Mouse (Mus musculus) liver, embryonic 15.5 days (tissue): Measurements from ENCODE around the gene Nim1k. TPM values are rescaled to one million over a fixed set of nuclear protein-coding genes. Genes with fewer than 3 reads are reported as not detected.
"Not testable (repeated sequence)": the region's sequence is repeated elsewhere in the genome, so short reads cannot be mapped to it uniquely, and the experiment has no call there.

ENCODE experiments used
- ATAC-seq: fragments of 200-750 bp; cut with Nextera tagmentation; 2 replicates; pipeline ENCODE4 v1.8.0; 2017; ENCODE audit warnings: moderate number of reproducible peaks, mild to moderate bottlenecking, moderate library complexity; ENCODE audit not compliant: insufficient read depth
- H3K27ac ChIP-seq: fragments of 300-500 bp; sonication (generic); replicated peaks from 2 replicates; pipeline ENCODE4 v1.5.1; 2015; ENCODE audit warnings: mild to moderate bottlenecking, inconsistent platforms
- H3K27me3 ChIP-seq: fragments of 300-500 bp; sonication (generic); 2 replicates; pipeline ENCODE4 v1.6.1; 2015; ENCODE audit warnings: mild to moderate bottlenecking, inconsistent platforms
- H3K36me3 ChIP-seq: fragments of 300-500 bp; sonication (generic); replicated peaks from 2 replicates; pipeline ENCODE4 v1.6.1; 2015; ENCODE audit warnings: moderate library complexity, mild to moderate bottlenecking, inconsistent platforms
- H3K4me1 ChIP-seq: fragments of 300-500 bp; sonication (generic); replicated peaks from 2 replicates; pipeline ENCODE4 v1.6.1; 2015; ENCODE audit warnings: inconsistent platforms
- H3K4me2 ChIP-seq: fragments of 300-500 bp; sonication (generic); 2 replicates; pipeline ENCODE4 v1.6.1; 2015; ENCODE audit warnings: moderate library complexity, mild to moderate bottlenecking, inconsistent platforms
- H3K4me3 ChIP-seq: fragments of 300-500 bp; sonication (generic); replicated peaks from 2 replicates; pipeline ENCODE4 v1.5.1; 2015; ENCODE audit warnings: mild to moderate bottlenecking, inconsistent platforms
- H3K9ac ChIP-seq: fragments of 300-500 bp; sonication (generic); 2 replicates; pipeline ENCODE4 v1.6.1; 2015; ENCODE audit warnings: moderate library complexity, mild to moderate bottlenecking, inconsistent platforms
- H3K9me3 ChIP-seq: fragments of 300-500 bp; sonication (generic); replicated peaks from 2 replicates; pipeline ENCODE4 v1.6.1; 2016; ENCODE audit warnings: inconsistent platforms
- WGBS: fragments of 180-500 bp; shearing (Covaris S2); methylation state at CpG from one replicate; pipeline ENCODE4 v1.1.7; 2015; ENCODE audit warnings: mixed read lengths; ENCODE audit not compliant: insufficient replicate concordance; 5-methylcytosine and 5-hydroxymethylcytosine counted together
- polyA plus RNA-seq: library from polyadenylated mRNA; unstranded; fragments of >200 nt; fragmentation: Nextera tagmentation; extraction: Ambion mirVana; gene quantifications from 2 replicates; pipeline ENCODE4 v1.2.1, GENCODE M21; 2015

Nim1k gene
- polyA plus RNA-seq, 1 experiment from 2014 or later: 0.10 TPM

DNA sequence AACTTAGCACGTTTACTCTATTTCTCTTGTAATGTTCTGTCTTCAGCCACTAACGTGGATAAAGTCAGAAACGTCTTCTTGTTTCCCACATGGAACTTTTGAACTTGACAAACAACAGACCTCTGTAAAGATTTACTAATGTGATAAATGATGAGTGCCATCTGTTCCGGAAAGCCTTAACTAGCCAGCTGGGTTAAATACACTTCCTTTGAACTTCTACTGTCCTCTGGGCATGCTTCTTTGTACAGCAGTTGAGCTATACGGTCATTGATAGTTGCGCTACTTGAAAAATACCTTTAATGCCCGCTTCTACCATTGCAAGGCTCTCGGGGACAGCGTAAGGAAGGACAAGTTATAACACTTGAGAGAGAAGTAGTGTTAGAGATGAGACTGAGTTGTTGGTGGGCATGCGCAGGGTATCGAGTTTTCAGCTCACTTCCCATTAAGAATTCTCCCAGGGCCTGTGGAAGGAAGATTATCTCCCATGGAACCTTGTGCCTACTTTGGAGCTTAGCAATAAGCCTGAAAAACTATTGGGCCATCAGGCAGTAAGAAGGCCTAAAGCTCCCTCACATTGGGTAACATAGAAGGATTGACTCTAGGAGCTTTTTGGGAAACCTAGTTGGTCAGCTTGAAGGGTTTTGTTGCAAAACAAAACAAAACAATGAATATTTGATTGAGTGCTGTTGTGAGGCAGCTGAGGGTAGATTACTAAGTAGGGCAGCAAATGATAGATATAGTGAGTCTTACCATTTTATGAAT lies 71.1 kb downstream of the Nim1k start:
- no peak for ATAC-seq
- Histone ChIP-seq H3K27me3 (no peaks in the 10 kb centered on the region), H3K9ac (no peak overlapping the region), H3K27ac (no peak overlapping the region), H3K4me1 (no peaks in the 10 kb centered on the region), H3K9me3 (no peaks in the 10 kb centered on the region), H3K36me3 (no peaks in the 10 kb centered on the region), H3K4me3 (no peak overlapping the region), H3K4me2 (no peak overlapping the region)
- 75% methylated on average over 11 of the region's 11 CpGs for WGBS

DNA sequence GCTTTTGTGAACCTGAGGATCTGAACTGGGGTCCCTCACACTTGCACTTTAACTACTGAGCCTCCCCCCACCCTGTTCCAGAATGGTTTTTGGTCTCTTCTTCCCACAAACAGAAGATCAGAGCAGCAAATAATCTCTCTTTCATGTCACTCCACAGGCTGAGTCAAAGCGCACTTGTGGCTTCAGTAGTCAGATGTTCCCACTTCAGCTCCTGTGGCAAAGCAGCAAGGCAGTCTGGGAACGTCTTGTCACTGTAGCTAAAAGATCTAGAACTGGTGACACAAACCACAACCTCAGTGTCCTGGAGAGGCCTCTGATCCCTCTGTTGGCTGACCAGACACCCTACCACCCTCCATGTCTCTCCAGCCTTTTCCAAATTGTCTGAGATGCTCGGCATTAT lies 74.5 kb downstream of the Nim1k start:
- H3K36me3 ChIP-seq: no peaks in the 10 kb centered on the region
- no peaks in the 10 kb centered on the region for H3K9me3 ChIP-seq
- H3K4me1 ChIP-seq: no peaks in the 10 kb centered on the region
- H3K9ac ChIP-seq: no peak overlapping the region
- no peak overlapping the region for H3K27ac ChIP-seq
- no peak for ATAC-seq
- no peak overlapping the region for H3K4me3 ChIP-seq
- 47% methylated on average over 3 of the region's 3 CpGs for WGBS
- H3K4me2 ChIP-seq: no peak overlapping the region
- no peaks in the 10 kb centered on the region for H3K27me3 ChIP-seq

DNA sequence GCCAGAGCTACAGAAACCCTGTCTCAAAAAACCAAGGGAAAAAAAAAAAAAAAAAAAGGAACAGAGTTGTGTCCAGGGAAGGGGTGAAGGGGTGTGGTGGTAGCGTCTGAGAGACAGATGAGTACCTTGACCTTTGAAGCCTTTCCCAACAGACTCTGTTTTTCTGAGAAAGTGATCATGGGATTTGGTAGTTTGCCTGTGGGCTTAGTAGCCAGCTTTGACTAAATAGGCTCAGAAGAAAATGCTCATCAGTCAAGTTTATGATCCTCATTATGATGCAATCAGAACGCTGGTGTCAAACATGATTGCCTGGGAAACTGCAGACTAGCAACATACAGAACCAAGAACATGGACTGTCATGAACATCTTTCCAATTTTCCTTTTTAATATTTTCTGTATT lies 76.0 kb downstream of the Nim1k start:
- no peaks in the 10 kb centered on the region for H3K9me3 ChIP-seq
- H3K9ac ChIP-seq: no peak overlapping the region
- H3K4me2 ChIP-seq: no peak overlapping the region
- no peaks in the 10 kb centered on the region for H3K36me3 ChIP-seq
- no peak overlapping the region for H3K4me3 ChIP-seq
- H3K27ac ChIP-seq: no peak overlapping the region
- no peaks in the 10 kb centered on the region for H3K27me3 ChIP-seq
- no peak for ATAC-seq
- no peaks in the 10 kb centered on the region for H3K4me1 ChIP-seq
- 57% methylated on average over 2 of the region's 2 CpGs for WGBS

DNA sequence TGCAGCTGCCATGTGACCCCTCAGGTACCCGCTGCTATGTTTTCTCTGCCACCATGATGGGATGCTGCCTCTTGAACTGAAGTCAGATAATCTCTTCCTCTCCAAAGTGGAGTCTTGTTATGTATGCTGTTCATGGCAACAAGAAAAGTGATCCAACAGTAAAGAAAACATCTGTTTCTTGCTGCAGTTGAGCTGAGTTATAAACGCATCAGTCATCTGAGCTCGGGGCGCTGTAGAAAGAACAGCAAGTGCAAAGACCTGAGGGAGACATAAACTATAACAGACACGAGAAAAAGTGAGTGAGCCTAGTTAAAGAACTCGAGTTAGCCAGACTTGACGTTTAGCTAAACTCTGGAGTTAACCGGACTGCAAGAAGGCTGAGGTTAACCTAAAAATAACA lies 76.9 kb downstream of the Nim1k start:
- Histone ChIP-seq H3K27ac (no peak overlapping the region), H3K36me3 (no peaks in the 10 kb centered on the region), H3K9me3 (no peaks in the 10 kb centered on the region), H3K4me2 (no peak overlapping the region), H3K27me3 (no peaks in the 10 kb centered on the region), H3K4me1 (no peaks in the 10 kb centered on the region), H3K9ac (no peak overlapping the region), H3K4me3 (no peak overlapping the region)
- no peak for ATAC-seq
- 60% methylated on average over 8 of the region's 8 CpGs for WGBS

DNA sequence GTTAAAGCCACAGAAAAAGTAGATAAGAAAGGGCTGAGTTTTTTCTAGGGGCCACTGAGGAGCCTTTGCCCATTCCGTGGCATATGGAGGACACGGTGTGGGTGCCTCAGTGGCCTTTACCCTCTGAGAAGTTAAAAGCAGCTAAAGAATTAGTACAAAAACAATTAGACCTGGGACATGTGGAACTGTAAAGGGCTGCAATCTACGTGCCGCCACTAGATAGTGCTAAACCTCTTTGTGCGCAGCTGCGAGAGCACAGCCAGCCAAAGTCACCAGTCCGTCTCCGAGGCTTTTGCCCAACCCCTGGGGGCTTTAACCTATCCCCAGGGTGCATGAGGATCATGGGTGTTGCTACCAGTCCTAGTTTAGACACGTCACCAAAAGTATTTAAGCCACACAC lies 94.3 kb downstream of the Nim1k start:
- H3K4me3 ChIP-seq, H3K27ac ChIP-seq, ATAC-seq, H3K4me1 ChIP-seq, H3K9me3 ChIP-seq, H3K9ac ChIP-seq, H3K4me2 ChIP-seq, H3K27me3 ChIP-seq, H3K36me3 ChIP-seq: not testable (repeated sequence)
- 51% methylated on average over 6 of the region's 9 CpGs for WGBS

Other genes with a start within 250 kb of the Nim1k start
- gene Ccl28, start 132.1 kb downstream of the Nim1k start, polyA plus RNA-seq: not detected in 2 replicates
- 166 and 167 TPM in 2 replicates for gene Hmgcs1, start 65.5 kb downstream of the Nim1k start, polyA plus RNA-seq
- gene Zfp131, start 35.0 kb upstream of the Nim1k start, polyA plus RNA-seq: 12.1 and 12.5 TPM in 2 replicates
- not detected in 2 replicates for gene AF067063, start 74.3 kb upstream of the Nim1k start, polyA plus RNA-seq
- gene D13Ertd608e, start 80.1 kb upstream of the Nim1k start, polyA plus RNA-seq: not detected in 2 replicates
- not detected in 2 replicates for gene Tcstv1, start 138.9 kb upstream of the Nim1k start, polyA plus RNA-seq
- not detected in 2 replicates for gene Gm21761, start 173.4 kb upstream of the Nim1k start, polyA plus RNA-seq
- not detected in 2 replicates for gene B020031M17Rik, start 194.9 kb upstream of the Nim1k start, polyA plus RNA-seq